In the genomic region with DNA sequence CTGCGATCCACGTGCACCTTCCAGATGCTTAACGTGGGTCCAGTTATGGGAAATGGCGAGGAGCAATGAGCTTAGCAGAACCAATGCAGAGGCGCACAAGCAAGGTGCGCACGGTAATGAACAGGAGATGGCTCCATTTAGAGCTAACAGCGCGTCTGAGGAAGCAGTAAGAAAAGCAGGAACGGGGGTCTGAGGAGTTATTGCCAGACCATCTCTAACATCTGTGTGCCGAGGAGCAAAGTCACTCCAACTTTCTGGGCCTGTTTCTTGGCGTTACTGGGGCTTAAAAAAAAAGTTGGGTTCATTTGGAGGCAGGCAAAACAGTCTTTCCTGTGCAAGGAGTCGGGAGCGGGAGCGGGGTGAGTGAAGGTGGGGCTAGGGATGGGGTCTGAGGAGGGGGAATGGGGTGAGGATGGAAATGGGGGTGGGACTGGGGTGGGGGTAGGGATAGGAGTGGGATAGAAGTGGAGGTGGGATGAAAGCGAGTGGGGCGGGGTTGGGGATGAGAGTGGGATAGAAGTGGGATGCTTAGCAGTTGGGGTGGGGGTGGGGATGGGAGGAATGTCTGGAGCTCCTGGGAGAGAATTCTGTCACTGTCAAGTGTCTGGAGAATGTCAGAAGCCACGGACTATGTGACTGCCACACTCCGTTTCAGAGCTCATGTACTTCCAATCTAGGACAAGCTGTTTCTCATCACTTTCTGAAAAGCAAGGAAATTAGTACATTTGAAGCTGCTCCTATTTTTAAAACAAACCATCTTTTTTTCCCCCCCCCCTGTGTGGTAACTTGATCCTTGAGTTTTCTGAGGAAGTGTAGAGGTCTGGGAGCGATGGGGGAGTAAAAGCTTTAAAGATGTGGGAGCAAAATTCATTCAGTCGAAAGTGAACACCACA, we compare ENCODE assay signal across 10 mouse cellular contexts.
A peak's percentile ranks its signal among the peaks of the same experiment; 100 is the strongest.
DNase-seq lines count a peak whose midpoint lies in the region; ATAC-seq lines count a peak whose summit lies in the region.
"Had no signal": no experiment of that assay in that cellular context is flagged by ENCODE, and none has a peak within 500 bp of the region (broad histone marks: within the 10 kb centered on the region; RNA-seq: fewer than 3 reads in every experiment).

No protein-coding gene starts in this region.

- DNase-seq in hindbrain, embryonic 10.5 days (ENCODE audit: low spot score) = no peak
- peak; percentile 25 for DNase-seq in neural tube, embryonic 11.5 days (ENCODE audit: low spot score)
- no peak for DNase-seq in neural tube, embryonic 10.5 days (ENCODE audit: extremely low spot score, low spot score)
- peak; percentile 57 for DNase-seq in yolk sac, embryonic 10.5 days (ENCODE audit: low spot score)
- DNase-seq in right cerebral cortex, postnatal 10 days (ENCODE audit: low spot score in 2 of 2) = no peak
- DNase-seq in midbrain, embryonic 14.5 days = no peak
- DNase-seq: liver, embryonic 13.5 days had no signal

- H3K4me2 ChIP-seq in hindbrain, embryonic 13.5 days = no peak overlapping the region
- H3K4me2 ChIP-seq in neural tube, embryonic 11.5 days (ENCODE audit: low read depth) = 0 out of 2 replicates have a peak overlapping the region, but pooled peaks have one; percentile 5
- H3K4me2 ChIP-seq in hindbrain, embryonic 16.5 days (ENCODE audit: low read length) = 0 out of 2 replicates have a peak overlapping the region, but pooled peaks have one; percentile 13
- no peak overlapping the region for H3K4me2 ChIP-seq in midbrain, embryonic 14.5 days (ENCODE audit: low read length)
- H3K4me2 ChIP-seq: liver, embryonic 13.5 days had no signal

- ATAC-seq in hindbrain, embryonic 13.5 days (ENCODE audit: low FRiP score) = no peak
- ATAC-seq in neural tube, embryonic 11.5 days (ENCODE audit: insufficient read depth, low FRiP score, low TSS enrichment) = no peak
- no peak for ATAC-seq in hindbrain, embryonic 16.5 days
- no peak for ATAC-seq in midbrain, embryonic 14.5 days (ENCODE audit: low FRiP score, low TSS enrichment)
- ATAC-seq: Patski had no signal

- H3K36me3 ChIP-seq in hindbrain, embryonic 10.5 days = no peaks in the 10 kb centered on the region
- no peaks in the 10 kb centered on the region for H3K36me3 ChIP-seq in hindbrain, embryonic 13.5 days
- H3K36me3 ChIP-seq in neural tube, embryonic 11.5 days (ENCODE audit: control insufficient read depth, insufficient read depth, low read length) = no peaks in the 10 kb centered on the region
- H3K36me3 ChIP-seq in hindbrain, embryonic 16.5 days (ENCODE audit: control insufficient read depth, insufficient read depth, low read length) = no peaks in the 10 kb centered on the region
- H3K36me3 ChIP-seq in midbrain, embryonic 14.5 days (ENCODE audit: control insufficient read depth, insufficient read depth, low read length) = no peaks in the 10 kb centered on the region
- H3K36me3 ChIP-seq: liver, embryonic 13.5 days had no signal

- WGBS in hindbrain, embryonic 10.5 days = 30% methylated on average over 21 of the region's 21 CpGs
- WGBS in hindbrain, embryonic 13.5 days = 38% methylated on average over 21 of the region's 21 CpGs
- WGBS in neural tube, embryonic 11.5 days = 29% methylated on average over 21 of the region's 21 CpGs
- WGBS in hindbrain, embryonic 16.5 days = 36% methylated on average over 21 of the region's 21 CpGs
- WGBS in midbrain, embryonic 14.5 days = 38% methylated on average over 21 of the region's 21 CpGs

- peaks cover 9% of the 10 kb centered on the region; the same call in 1 of the 2 replicates for H3K9me3 ChIP-seq in hindbrain, embryonic 10.5 days
- peaks cover 3% of the 10 kb centered on the region; the same call in 1 of the 2 replicates for H3K9me3 ChIP-seq in hindbrain, embryonic 13.5 days
- no peaks in the 10 kb centered on the region for H3K9me3 ChIP-seq in neural tube, embryonic 11.5 days (ENCODE audit: control insufficient read depth, low read length)
- no peaks in the 10 kb centered on the region for H3K9me3 ChIP-seq in hindbrain, embryonic 16.5 days (ENCODE audit: control insufficient read depth, low read length)
- no peaks in the 10 kb centered on the region for H3K9me3 ChIP-seq in midbrain, embryonic 14.5 days (ENCODE audit: control insufficient read depth, low read length)
- H3K9me3 ChIP-seq: liver, embryonic 13.5 days had no signal

- H3K27ac ChIP-seq in hindbrain, embryonic 10.5 days = peak overlapping the region; percentile 40; the same call in 1 of the 2 replicates
- no peak overlapping the region for H3K27ac ChIP-seq in hindbrain, embryonic 13.5 days
- H3K27ac ChIP-seq in neural tube, embryonic 11.5 days (ENCODE audit: low read depth, low read length) = no peak overlapping the region
- no peak overlapping the region for H3K27ac ChIP-seq in hindbrain, embryonic 16.5 days (ENCODE audit: low read depth, low read length)
- no peak overlapping the region for H3K27ac ChIP-seq in midbrain, embryonic 14.5 days (replicated peaks; ENCODE audit: low read depth, low read length)
- H3K27ac ChIP-seq: liver, embryonic 13.5 days had no signal

- H3K4me3 ChIP-seq in hindbrain, embryonic 10.5 days = peak overlapping the region; percentile 29
- no peak overlapping the region for H3K4me3 ChIP-seq in hindbrain, embryonic 13.5 days
- no peak overlapping the region for H3K4me3 ChIP-seq in neural tube, embryonic 11.5 days (ENCODE audit: low read depth, low read length)
- no peak overlapping the region for H3K4me3 ChIP-seq in hindbrain, embryonic 16.5 days (ENCODE audit: low read length)
- H3K4me3 ChIP-seq in midbrain, embryonic 14.5 days (replicated peaks; ENCODE audit: low read depth, low read length) = no peak overlapping the region
- H3K4me3 ChIP-seq: liver, embryonic 13.5 days had no signal

- peaks cover 27% of the 10 kb centered on the region for H3K4me1 ChIP-seq in hindbrain, embryonic 10.5 days (replicated peaks)
- peaks cover 8% of the 10 kb centered on the region for H3K4me1 ChIP-seq in hindbrain, embryonic 13.5 days (replicated peaks)
- H3K4me1 ChIP-seq in neural tube, embryonic 11.5 days (ENCODE audit: control insufficient read depth, insufficient read depth, low read length) = 0 out of 2 replicates have a peak, but pooled peaks cover 5% of the 10 kb centered on the region
- H3K4me1 ChIP-seq in hindbrain, embryonic 16.5 days (ENCODE audit: control insufficient read depth, insufficient read depth, low read depth, low read length) = no peaks in the 10 kb centered on the region; the same call in 1 of the 2 replicates
- H3K4me1 ChIP-seq in midbrain, embryonic 14.5 days (ENCODE audit: control insufficient read depth, insufficient read depth, low read length) = no peaks in the 10 kb centered on the region

- no peak overlapping the region for H3K9ac ChIP-seq in hindbrain, embryonic 13.5 days
- H3K9ac ChIP-seq in neural tube, embryonic 11.5 days (ENCODE audit: low read length) = no peak overlapping the region
- no peak overlapping the region for H3K9ac ChIP-seq in hindbrain, embryonic 16.5 days (ENCODE audit: low read depth, low read length)
- no peak overlapping the region for H3K9ac ChIP-seq in midbrain, embryonic 14.5 days (replicated peaks; ENCODE audit: low read length)
- H3K9ac ChIP-seq: liver, embryonic 13.5 days had no signal

- H3K27me3 ChIP-seq in hindbrain, embryonic 10.5 days (ENCODE audit: insufficient read depth, poor library complexity, severe bottlenecking) = peaks cover 5% of the 10 kb centered on the region
- no peaks in the 10 kb centered on the region for H3K27me3 ChIP-seq in hindbrain, embryonic 13.5 days
- no peaks in the 10 kb centered on the region for H3K27me3 ChIP-seq in neural tube, embryonic 11.5 days (ENCODE audit: control insufficient read depth, insufficient read depth, low read length)
- no peaks in the 10 kb centered on the region for H3K27me3 ChIP-seq in hindbrain, embryonic 16.5 days (replicated peaks; ENCODE audit: control insufficient read depth, insufficient read depth, low read length)
- H3K27me3 ChIP-seq in midbrain, embryonic 14.5 days (ENCODE audit: control insufficient read depth, insufficient read depth, low read length) = no peaks in the 10 kb centered on the region
- H3K27me3 ChIP-seq: liver, embryonic 13.5 days; Patski had no signal

Comparison
In these comparisons a context has a peak if more than half of its experiments do, and no peak if none do; other contexts are left out.
1. DNase-seq: peak in neural tube, embryonic 11.5 days (single experiment) and yolk sac, embryonic 10.5 days (single experiment); none in hindbrain, embryonic 10.5 days (single experiment), neural tube, embryonic 10.5 days (single experiment), right cerebral cortex, postnatal 10 days (0 of 2) and midbrain, embryonic 14.5 days (single experiment).
2. H3K4me2 ChIP-seq: peak in neural tube, embryonic 11.5 days (single experiment) and hindbrain, embryonic 16.5 days (single experiment); none in hindbrain, embryonic 13.5 days (single experiment) and midbrain, embryonic 14.5 days (single experiment).